Mouse (Mus musculus): ENCODE results near the gene Papln.

Papln gene

DNA sequence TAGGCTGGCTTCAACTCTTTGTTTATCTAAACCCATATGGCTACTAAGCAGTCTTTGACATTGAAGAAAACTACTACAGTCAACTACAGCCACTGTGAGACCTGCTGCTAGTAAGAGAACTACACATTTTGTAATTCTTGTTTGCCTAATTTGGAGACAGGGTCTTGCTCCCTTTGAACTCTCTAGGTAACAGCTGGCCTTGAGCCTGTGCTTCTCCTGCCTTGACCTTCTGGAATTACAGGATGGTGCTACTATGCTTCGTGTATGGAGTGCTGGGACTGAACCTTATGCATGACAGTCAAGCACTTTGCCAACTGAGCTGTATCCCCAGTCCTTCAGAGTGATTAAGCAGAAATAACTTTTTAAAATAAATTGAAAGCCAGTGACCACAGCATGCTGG, 53.2 kb downstream of the Papln start:
- no peak for DNase-seq (ENCODE audit: low read depth, low spot score)

DNA sequence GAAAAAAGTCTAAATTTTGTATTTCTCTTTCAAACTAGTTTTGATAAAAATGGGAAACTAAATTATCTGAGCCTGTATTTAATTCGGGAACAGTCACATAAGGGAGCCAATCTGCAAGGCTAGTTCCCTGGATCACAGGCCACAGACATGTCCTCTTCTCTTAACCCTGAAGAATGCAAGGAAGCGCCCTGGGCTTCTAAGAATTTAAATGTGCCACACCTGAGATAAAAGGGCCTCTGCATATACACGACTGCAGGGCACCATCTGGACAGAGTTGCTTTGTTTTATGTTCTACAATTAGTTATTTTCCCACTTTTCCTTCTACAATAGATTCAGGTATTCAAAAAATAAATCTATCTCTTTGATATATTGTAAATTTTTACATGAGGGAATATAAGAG, 67.0 kb downstream of the Papln start:
- DNase-seq (ENCODE audit: low read depth, low spot score), result peak; percentile 11

DNA sequence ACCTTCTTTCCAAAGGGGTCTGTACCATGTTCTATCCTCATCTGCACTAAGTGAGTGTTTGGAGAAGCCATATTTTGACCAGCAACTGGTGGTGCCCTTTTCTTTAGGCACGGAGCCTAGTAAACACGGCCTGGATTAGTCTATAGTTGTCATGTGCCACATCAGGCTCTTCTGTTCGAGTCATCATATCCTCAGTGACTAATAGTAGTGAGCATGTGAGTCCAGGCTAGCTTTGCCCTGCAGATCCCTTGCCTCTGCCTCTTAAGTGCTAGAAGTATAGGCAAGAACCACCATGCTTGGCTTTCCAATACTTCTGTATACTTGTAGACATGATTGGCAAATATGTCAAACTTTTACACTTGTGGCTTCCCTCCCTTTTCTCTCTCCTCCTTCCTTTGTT, 70.5 kb downstream of the Papln start:
- no peak for DNase-seq (ENCODE audit: low read depth, low spot score)

DNA sequence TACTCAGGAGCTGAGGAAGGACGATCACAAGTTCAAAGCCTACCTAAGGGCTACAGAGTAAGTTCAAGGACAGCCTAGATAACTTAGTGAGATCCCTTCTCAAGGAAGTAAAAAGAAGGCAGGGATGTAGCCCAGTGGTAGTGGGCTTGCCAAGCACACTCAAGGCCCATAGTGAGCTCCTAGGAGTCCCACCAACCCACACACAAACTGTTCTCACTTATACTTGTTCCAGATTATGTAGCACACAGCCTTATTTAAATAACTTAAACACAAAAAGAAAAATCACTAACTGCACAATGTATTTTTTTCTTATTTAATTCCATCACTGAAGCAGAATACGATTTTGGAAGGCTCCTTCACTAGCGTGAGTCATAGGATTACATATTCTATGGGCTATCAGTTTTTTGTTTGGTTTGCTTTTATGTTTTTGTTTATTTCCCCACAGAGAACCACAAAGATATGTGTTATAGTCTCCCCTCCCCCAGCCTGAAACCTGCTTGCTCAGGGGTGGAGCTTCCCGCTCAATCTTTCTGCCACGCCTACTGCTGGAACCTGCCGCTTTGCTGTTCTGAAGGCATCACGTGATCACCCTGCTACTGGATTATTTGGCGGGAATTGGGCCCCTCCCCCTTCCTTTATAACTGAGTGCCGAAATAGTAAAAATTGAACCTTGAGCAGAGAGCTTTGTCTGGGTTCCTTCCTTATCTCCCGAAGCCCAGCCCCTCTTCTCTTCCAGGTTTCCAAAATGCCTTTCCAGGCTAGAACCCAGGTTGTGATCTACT, 78.2 kb downstream of the Papln start:
- DNase-seq (ENCODE audit: low read depth, low spot score), result no peak
